Mouse (Mus musculus) bone marrow macrophage, adult 2 months (primary cell): ENCODE results near the gene Dcakd. TPM values are rescaled to one million over a fixed set of nuclear protein-coding genes. Genes with fewer than 3 reads are reported as not detected.
A peak's percentile ranks its signal among the peaks of the same experiment; 100 is the strongest.

Experiments
- H3K27ac ChIP-seq: 2 replicates; pipeline ENCODE4 v1.5.1; 2012; ENCODE audit warnings: low read depth, low read length; ENCODE audit not compliant: insufficient read depth
- H3K4me1 ChIP-seq: 2 replicates; pipeline ENCODE4 v1.6.1; 2012; ENCODE audit warnings: low read length; ENCODE audit not compliant: control insufficient read depth, insufficient read depth
- H3K4me3 ChIP-seq: 2 replicates; pipeline ENCODE4 v1.5.1; 2012; ENCODE audit warnings: mild to moderate bottlenecking, low read length, moderate library complexity; ENCODE audit not compliant: insufficient read depth
- CTCF ChIP-seq: IDR thresholded peaks from 2 replicates; pipeline ENCODE4 v1.5.1; 2012; ENCODE audit warnings: low read depth, mild to moderate bottlenecking, low read length, moderate library complexity
- POLR2A ChIP-seq: IDR thresholded peaks from 2 replicates; pipeline ENCODE4 v1.6.1; 2012; ENCODE audit warnings: mild to moderate bottlenecking, low read depth, low read length, borderline replicate concordance
- polyA plus RNA-seq: library from polyadenylated mRNA; stranded (reverse); fragments of >200 nt; gene quantifications from 2 replicates; pipeline ENCODE4 v1.2.4, GENCODE M21; 2012; ENCODE audit not compliant: missing spikeins, insufficient read depth, insufficient read length

The Dcakd gene
- polyA plus RNA-seq, 1 experiment: 40.9 TPM

- Histone ChIP-seq H3K4me3 (no peak overlapping the region), H3K4me1 (peaks cover 33% of the 10 kb centered on the region), H3K27ac (no peak overlapping the region)
- TF ChIP-seq POLR2A (no peak), CTCF (no peak)
Observed at GRCm38 (mm10) chr11:103010454-103011205, 17.5 kb downstream of the Dcakd start.

- Histone ChIP-seq H3K27ac (no peak overlapping the region), H3K4me3 (no peak overlapping the region), H3K4me1 (peaks cover 44% of the 10 kb centered on the region)
- no peak for TF ChIP-seq POLR2A
- TF ChIP-seq CTCF: peak; percentile 9; the same call in 1 of the 2 replicates
Observed at GRCm38 (mm10) chr11:103009208-103009607, 18.9 kb downstream of the Dcakd start.

- TF ChIP-seq CTCF (no peak), POLR2A (no peak)
Observed at GRCm38 (mm10) chr11:103008558-103008957, 19.6 kb downstream of the Dcakd start.

GRCm38 (mm10) chr11:103007001-103007340, 21.2 kb downstream of the Dcakd start:
- Histone ChIP-seq H3K4me1 (peaks cover 62% of the 10 kb centered on the region), H3K4me3 (no peak overlapping the region), H3K27ac (peak overlapping the region; percentile 51)
- TF ChIP-seq CTCF (no peak), POLR2A (no peak)

More at GRCm38 (mm10) chr11:103008558-103008957, 19.6 kb downstream of the Dcakd start:
- H3K4me3 ChIP-seq: no peak overlapping the region
- no peak overlapping the region for H3K27ac ChIP-seq
- H3K4me1 ChIP-seq: peaks cover 49% of the 10 kb centered on the region

GRCm38 (mm10) chr11:103006286-103007000, 21.7 kb downstream of the Dcakd start:
- Histone ChIP-seq H3K27ac (peak overlapping the region; percentile 51), H3K4me3 (peak overlapping the region; percentile 7), H3K4me1 (peaks cover 64% of the 10 kb centered on the region)
- TF ChIP-seq CTCF (no peak), POLR2A (no peak)

- Histone ChIP-seq H3K27ac (peak overlapping the region; percentile 51), H3K4me1 (peaks cover 64% of the 10 kb centered on the region), H3K4me3 (no peak overlapping the region)
- no peak for TF ChIP-seq POLR2A
- TF ChIP-seq CTCF: no peak
Observed at GRCm38 (mm10) chr11:103005254-103005981, 22.7 kb downstream of the Dcakd start.

- no peak for TF ChIP-seq CTCF
- TF ChIP-seq POLR2A: no peak
- no peak overlapping the region for H3K4me3 ChIP-seq
- H3K27ac ChIP-seq: peak overlapping the region; percentile 51
- H3K4me1 ChIP-seq: peaks cover 66% of the 10 kb centered on the region
Observed at GRCm38 (mm10) chr11:103004852-103005251, 23.3 kb downstream of the Dcakd start.

GRCm38 (mm10) chr11:103003210-103003609, 24.9 kb downstream of the Dcakd start:
- no peak overlapping the region for H3K4me3 ChIP-seq
- TF ChIP-seq CTCF: no peak
- TF ChIP-seq POLR2A: no peak
- H3K4me1 ChIP-seq: peaks cover 67% of the 10 kb centered on the region
- peak overlapping the region; percentile 25 for H3K27ac ChIP-seq

GRCm38 (mm10) chr11:103001063-103001462, 27.1 kb downstream of the Dcakd start:
- Histone ChIP-seq H3K4me1 (peaks cover 50% of the 10 kb centered on the region), H3K27ac (no peak overlapping the region), H3K4me3 (no peak overlapping the region)
- TF ChIP-seq POLR2A (no peak), CTCF (no peak)

- no peak for TF ChIP-seq POLR2A
- TF ChIP-seq CTCF: no peak
- peaks cover 41% of the 10 kb centered on the region for H3K4me1 ChIP-seq
- H3K27ac ChIP-seq: no peak overlapping the region
- H3K4me3 ChIP-seq: no peak overlapping the region
Observed at GRCm38 (mm10) chr11:103000111-103000510, 28.0 kb downstream of the Dcakd start.
